Mouse (Mus musculus) testis, postnatal 14 days (tissue): ENCODE measurements around the gene Tpsab1.

Experiments
- DNase-seq: peaks from one replicate; pipeline ENCODE4 v3.0.0; 2021; ENCODE audit warnings: low spot score

Gene Tpsab1

GRCm38 (mm10) chr17:25345462-25345861 is at the start of gene Tpsab1:
Gene Tpsab1, minus strand, starts transcription at chr17:25345562.
- no peak for DNase-seq

DNA sequence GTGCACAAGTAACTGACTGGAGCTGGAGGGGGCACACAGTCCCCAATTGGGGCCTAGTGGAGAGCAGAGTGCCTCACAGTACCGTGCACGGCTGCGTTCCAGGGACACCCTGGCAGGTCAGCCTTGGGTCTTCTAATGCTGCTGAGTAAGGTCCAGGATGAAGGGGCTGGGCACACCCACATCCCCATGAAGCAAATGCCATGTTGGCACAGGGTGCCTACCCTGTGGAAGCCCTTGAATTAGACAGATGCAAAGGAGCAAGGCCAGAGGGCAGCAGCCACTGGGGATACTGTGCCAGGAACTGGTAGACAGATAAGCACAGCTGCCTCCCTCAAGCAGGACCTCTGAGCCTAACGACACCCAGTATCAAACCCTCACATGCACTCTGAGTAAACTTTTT is 49.2 kb upstream of the Tpsab1 start:
- DNase-seq: no peak

DNA sequence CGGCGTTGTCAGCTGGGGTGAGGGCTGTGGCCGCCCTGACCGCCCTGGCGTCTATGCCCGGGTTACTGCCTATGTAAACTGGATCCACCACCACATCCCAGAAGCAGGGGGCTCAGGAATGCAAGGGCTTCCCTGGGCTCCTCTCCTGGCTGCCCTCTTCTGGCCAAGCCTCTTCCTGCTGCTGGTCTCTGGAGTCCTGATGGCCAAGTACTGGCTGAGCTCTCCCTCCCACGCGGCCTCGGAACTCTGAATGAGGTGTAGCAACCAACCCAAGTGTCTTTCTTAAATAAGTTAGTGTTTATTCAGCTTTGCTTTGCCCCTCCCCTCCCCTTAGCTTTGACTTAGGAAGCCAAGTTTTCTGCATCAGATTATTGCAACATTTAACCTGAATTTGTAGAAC is 28.6 kb upstream of the Tpsab1 start:
- no peak for DNase-seq

- no peak for DNase-seq
Observed at GRCm38 (mm10) chr17:25372491-25372890, 27.1 kb upstream of the Tpsab1 start.

DNA sequence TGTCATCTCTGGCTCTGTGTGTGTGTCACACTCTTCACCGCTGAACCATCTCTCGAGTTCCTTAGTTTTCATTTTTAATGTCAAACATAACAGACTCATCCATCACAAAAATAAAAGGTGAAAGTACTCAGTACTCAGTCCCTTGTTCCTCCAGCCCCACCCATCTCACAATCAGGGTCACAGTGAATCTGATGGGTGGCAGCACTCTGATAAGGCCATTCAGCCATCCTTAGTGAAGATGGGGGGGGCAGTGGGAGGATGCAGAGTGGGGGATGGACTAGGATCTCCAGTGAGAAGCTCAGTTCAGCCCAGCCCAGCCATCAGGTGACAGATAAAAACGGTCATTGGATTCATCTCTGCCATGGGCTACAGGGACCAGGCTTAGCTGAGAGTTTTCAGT is 23.6 kb upstream of the Tpsab1 start, which contains the start of gene Tpsg1:
Gene Tpsg1 (plus strand): TSS at position 301 of the 400 bp plus-strand sequence.
- DNase-seq: no peak

GRCm38 (mm10) chr17:25366005-25366404 is 20.6 kb upstream of the Tpsab1 start, which contains the start of gene Tpsb2:
Gene Tpsb2, plus strand, starts transcription at chr17:25366305.
- no peak for DNase-seq

GRCm38 (mm10) chr17:25363726-25364125 is 18.4 kb upstream of the Tpsab1 start:
- DNase-seq: no peak

GRCm38 (mm10) chr17:25361291-25361690 is 15.9 kb upstream of the Tpsab1 start:
- no peak for DNase-seq

DNA sequence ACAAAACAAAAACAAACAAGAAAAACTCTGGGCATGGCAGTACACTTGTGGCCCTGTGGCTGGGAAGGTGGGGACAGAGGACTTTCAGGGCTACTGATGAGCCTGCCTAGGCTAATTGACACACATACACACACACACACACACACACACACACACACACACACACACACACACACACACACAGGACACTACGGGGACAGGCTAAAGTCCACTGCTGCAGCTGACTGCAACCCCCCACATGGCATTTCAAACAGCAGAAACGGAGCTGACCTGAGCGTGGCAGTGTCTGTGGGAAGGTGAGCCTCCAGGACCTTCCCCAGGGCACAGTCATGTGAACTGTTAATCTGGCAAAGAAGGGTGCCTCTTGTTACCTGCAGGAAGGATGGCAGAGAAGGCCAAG is 3.9 kb downstream of the Tpsab1 start:
- DNase-seq: no peak

DNA sequence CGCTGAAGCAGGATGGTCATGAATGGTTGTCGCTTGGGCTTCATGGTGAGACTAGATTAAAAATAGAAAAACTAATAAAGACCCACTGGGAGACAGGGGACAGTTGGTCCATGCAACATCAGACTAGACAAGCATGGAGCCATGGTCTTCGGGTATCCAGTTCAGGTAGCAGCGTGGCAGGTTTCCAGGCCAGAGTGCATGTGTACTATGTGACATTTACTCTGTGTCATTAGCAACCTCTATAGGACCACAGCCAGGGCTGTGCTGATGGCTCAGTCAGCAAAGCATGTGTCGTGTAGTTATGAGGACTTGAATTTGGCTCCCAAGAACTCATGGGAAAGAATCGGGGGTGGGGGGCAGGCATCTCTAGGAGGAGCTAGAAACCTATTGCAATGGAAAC is 5.4 kb downstream of the Tpsab1 start:
- DNase-seq: no peak

GRCm38 (mm10) chr17:25338218-25338617 is 7.1 kb downstream of the Tpsab1 start:
- DNase-seq: no peak

GRCm38 (mm10) chr17:25333943-25334342 is 11.4 kb downstream of the Tpsab1 start:
- peak; percentile 49 for DNase-seq

GRCm38 (mm10) chr17:25332321-25332720 is 13.0 kb downstream of the Tpsab1 start:
- no peak for DNase-seq

DNA sequence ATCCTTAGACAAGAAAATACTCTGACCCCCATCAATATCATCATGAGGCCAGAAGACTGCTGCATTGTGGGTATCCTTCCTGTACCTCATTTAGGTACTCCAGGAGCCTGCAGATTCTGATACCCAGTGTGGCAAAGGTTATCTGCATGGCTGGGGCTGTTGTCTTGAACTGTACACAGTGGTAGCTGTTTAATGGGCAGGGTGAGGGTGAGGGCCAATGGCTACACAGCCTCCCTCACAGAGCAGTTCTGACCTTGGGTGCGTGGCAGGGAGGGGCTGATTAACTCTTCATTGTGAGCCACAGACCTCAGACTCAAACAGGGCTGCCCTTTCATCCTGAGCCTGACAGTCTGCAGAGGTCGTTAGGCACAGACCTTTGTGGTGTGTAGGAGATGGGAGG is 22.4 kb downstream of the Tpsab1 start:
- DNase-seq: no peak

GRCm38 (mm10) chr17:25320819-25321218 is 24.5 kb downstream of the Tpsab1 start:
- no peak for DNase-seq

DNA sequence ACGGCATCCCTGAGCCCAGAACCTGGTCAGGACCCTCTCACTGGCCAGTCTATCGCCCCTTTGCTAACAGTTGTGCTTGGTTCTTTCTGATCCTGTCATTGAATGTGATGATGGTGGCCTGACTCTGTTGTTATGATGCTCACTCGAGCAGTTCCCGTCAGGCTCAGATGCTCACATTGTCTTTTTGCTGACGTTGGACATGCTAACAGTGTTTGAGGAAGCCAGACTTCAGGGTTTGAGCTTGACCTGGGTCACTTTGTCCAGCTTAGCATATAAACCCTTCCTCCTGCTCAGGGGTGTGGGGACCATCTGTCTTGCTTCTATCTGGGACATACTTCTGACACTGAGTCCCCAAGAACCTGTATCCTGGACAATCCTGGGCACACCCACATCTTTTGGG is 27.0 kb downstream of the Tpsab1 start, which contains the start of gene Prss29:
Gene Prss29 (plus strand): TSS at position 301 of the 400 bp plus-strand sequence.
- no peak for DNase-seq

DNA sequence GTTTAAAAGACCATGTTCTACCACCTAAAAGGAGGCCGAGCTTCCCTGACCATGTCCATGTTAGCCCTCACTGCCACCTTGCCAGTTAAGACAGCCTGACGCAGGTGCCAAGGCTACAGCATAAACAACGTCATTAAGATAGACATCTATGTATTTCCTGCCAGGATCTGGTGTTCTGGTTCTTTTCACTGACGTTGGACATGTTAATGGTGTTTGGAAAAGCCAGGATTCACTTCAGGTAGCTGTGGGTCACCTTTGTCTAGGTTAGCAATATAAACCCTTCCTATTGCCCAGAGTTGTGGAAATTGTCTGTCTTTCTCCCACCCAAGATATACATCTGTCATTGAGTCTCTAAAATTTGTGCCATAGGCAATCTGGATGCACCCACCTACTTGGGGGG is 37.0 kb downstream of the Tpsab1 start, which contains the start of gene Prss28:
Gene Prss28 (plus strand): TSS at position 301 of the 400 bp plus-strand sequence.
- no peak for DNase-seq

GRCm38 (mm10) chr17:25298094-25298493 is 47.3 kb downstream of the Tpsab1 start, which contains the start of gene Prss34:
Gene Prss34, plus strand, starts transcription at chr17:25298394.
- no peak for DNase-seq

GRCm38 (mm10) chr17:25294111-25294510 is 51.3 kb downstream of the Tpsab1 start:
- no peak for DNase-seq

GRCm38 (mm10) chr17:25293495-25293894 is 51.9 kb downstream of the Tpsab1 start:
- no peak for DNase-seq
